Mouse (Mus musculus): Measurements from ENCODE around the gene Btbd35f17. TPM values are rescaled to one million over a fixed set of nuclear protein-coding genes. Genes with fewer than 3 reads are reported as not detected.
"Not testable (repeated sequence)": the region's sequence is repeated elsewhere in the genome, so short reads cannot be mapped to it uniquely, and the experiment has no call there.

Gene Btbd35f17
- total RNA-seq (2014; fragmentation: Nextera tagmentation) (not detected in 2 replicates), total RNA-seq (2017) (not detected in 2 replicates)

DNA sequence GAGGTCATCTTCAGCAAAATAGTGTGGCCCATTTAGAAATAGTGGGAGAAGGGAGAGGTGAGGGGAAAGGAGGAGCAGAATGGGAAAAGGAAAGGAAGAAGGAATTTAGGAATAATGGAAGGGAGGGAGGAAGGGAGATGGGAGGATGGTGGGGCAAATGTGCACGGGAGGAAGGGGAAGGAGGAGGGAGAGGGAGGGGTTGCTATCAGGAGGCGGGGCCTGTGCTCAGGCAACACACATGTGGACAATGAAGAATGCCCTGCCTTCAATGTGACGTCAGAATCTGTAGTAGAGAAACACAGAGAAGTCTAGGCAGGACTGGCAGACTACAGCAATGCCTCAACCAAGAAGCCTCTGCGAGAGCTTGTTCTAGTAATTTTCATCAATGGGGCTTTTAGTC is at the start of gene Btbd35f17:
Gene Btbd35f17 (plus strand): TSS at position 301 of the 400 bp plus-strand sequence.
- not testable (repeated sequence) for ATAC-seq (replicated peaks; ENCODE audit: low FRiP score, low TSS enrichment, poor library complexity, severe bottlenecking)

Other genes starting within 250 kb of the Btbd35f17 start
- gene Btbd35f28, start 174.1 kb upstream of the Btbd35f17 start, total RNA-seq (2014; fragmentation: Nextera tagmentation), result not detected in 2 replicates
- gene Btbd35f28, start 174.1 kb upstream of the Btbd35f17 start, total RNA-seq (2017), result not detected in 2 replicates
- not detected in 2 replicates for gene Btbd35f20, start 79.4 kb upstream of the Btbd35f17 start, total RNA-seq (2014; fragmentation: Nextera tagmentation)
- not detected in 2 replicates for gene Btbd35f20, start 79.4 kb upstream of the Btbd35f17 start, total RNA-seq (2017)